Mouse (Mus musculus) A20 (cell line): Measurements from ENCODE around the gene Supt5.

Experiments
- DNase-seq: peaks from one replicate; pipeline ENCODE4 v3.0.0-alpha.2; 2011; ENCODE audit warnings: low read depth, low spot score

The Supt5 gene

DNA sequence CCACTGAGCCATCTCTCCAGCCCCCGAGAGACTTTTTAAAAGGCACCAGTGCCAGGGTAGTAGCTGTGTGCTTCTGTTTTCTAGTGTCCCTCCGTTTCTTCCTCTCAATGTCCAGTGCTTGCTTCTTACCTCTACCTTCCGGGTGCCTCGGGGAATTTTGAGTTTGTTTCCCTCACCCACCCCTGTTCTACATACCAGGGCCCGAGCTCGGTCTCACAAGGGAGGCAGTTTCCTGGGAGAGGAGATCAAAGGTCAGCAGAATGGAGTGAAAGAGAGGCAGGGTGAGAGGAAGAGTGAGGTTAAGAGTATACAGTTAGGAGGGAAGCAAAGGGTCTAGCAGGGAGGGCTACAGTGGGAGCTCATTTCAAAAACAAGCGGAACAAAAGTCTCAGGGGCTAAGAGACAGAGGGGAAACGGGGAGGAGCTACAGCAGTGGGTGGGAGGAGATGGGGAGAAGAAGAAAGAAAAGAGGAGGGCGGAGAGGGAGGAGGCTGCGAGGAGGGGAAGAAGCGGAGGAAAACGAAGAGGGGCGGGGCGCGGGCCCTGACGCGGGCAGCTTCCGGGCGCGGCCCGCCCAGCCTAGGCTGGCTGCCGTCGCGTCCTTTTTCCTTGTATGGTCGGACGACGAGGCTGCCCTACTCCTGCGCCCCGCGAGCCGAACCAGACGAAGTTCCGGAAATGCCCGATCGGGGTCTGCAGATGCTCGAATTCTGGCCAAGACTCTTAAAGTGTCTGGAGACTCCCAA lies 36.8 kb upstream of the Supt5 start:
- peak; percentile 97 for DNase-seq

DNA sequence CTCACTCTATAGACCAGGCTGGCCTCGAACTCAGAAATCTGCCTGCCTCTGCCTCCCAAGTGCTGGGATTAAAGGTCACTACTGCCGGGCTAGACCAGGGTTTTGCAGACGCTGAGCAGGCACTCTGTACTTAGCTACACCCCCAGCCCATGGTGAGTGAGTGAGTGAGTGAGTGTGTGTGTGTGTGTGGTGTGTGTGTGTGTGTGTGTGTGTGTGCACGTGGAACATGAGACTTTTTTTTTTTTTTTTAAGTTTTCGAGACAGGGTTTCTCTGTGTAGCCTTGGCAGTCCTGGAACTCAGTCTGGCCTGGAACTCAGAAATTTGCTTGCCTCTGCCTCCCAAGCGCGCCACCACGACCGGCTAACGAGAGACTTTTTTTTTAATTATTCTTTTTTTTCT lies 36.1 kb upstream of the Supt5 start:
- no peak for DNase-seq

DNA sequence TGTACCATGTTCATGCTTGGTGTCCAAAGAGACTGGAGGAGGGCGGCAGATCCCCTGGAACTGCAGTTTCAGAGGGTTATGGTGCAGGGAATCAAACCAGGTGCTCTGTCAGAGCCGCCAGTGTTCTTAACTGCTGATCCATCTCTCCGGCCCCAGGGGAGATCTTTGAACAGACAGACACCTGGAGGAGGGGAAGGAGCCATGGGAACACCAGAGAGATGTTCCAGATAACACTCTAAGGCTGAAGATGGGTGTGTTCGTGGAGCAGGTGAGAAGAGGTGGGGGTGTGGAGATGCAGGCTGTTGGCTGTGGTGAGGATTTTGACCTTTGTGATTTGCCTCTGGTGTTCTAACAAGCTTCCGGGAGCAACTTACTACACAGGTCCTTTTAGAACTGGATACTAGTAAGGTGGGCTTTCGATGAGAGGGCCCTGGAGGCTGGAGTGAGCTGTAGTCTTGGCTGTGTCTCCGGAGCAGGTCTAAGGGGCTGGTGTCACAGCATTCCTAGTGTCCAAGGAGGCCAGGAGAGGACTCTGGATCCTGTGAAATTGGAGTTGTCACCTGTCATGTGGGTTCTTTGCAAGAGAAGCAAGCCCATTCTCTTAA lies 35.4 kb upstream of the Supt5 start:
- no peak for DNase-seq

DNA sequence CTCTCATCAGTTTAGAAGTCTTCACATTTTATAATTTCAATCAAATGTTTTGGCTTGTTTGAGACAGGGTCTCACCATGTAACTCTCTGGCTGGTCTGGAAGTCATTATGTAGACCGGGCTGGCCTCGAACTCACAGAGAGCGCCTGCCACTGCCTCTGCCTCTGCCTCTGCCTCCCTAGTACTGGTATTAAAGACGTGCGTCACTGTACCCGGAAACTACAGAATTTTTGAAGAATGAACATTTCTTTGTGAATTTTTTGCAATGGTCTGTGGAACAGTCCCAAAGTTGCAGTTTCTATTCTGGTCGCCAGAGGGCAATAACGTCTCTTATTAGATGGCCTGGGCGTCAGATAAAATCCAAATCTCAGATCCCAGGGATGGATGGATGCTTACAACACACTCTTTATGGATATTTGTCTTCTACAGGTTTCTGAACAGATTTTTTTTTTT lies 34.6 kb upstream of the Supt5 start:
- peak; percentile 87 for DNase-seq

DNA sequence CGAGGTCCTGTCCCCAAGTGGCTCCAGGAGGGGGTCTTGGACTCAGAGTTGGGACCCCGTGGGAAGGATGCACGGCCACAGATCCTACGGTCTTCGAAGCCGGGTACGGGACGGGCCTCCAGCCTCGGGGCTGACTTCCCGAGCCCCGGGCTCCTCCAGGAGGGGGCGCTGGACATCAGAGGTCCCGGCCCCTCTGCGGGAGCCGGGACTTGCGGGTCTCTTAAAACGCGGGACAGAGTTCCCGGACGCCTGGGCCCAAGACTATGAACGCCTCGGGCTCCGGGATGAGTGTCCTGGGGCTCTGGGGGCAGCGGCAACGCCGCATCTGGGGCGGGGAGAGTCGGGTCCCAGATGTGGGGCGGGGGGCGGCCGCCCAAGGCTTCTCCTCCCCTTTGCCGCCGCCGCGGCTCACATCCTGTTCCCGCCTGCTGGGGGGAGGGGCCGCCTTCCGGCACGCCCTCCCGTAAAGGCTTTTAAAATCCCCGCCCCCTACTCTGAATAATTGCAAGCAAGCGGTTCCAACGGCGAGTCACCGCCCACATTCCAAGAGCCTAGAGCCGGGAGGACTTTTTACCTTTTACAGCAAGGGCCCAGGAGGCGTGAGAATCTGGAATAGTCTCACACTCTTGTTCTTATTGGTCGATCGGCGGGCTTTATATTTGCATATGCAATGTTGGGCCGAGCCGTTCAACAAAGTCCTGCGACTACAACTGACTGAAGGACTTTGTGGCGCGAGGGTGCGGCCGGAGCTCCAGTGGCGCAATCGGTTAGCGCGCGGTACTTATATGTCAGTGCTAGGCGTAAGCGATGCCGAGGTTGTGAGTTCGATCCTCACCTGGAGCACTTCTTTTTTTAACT lies 33.9 kb upstream of the Supt5 start, which contains the start of gene Plekhg2:
Gene Plekhg2 (minus strand): TSS at position 349 of the 858 bp plus-strand sequence.
- DNase-seq = peak; percentile 99

DNA sequence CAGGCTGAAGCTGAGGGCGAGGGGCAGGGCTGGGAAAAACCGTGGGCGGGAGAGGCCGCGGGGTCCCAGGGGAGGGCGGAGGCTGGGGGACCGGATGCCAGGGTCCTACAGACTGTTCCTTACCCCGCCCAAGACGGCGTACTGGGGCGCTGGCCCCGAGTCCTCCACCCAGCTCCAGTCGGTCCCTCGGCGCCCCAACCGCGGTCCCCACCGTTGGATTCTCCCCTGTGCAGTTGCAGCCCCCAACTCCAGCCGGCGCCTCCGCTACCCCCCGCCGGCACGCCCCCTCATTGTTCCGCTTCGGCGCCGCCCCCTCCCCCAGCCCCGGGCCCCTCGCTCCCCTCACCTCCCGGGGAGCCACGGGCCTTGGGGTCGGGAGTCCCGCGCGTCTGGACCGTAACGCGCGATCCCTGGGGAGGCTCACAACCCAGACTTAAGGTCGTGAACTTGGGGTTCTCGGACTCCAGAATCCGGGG lies 33.0 kb upstream of the Supt5 start:
- peak; percentile 60 for DNase-seq

DNA sequence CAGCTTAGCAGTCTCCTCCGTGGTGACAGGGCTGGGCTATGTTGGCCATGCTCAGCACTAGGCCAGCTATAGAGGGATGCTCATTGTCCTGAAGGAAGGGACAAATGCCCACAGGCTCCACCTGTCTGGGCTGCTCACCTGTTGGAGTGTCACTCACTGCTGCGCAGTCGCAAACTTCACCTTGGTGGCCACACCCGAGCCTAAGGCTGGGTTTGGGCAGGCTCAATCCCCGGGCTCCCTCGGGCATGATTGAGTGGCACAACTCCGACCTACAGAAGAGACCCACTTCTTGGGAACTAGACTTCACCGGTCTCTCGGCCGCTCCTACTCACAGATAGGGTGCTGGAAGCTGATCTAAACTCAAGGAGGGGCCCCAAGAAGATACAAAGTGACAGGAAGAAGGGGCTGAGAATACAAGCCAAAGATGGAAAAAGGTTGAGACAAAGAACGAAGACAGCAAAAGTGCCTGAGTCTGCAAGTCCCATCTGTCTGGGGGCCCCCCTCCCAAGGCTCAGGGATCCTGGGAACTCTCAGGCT lies 32.5 kb upstream of the Supt5 start:
- DNase-seq = no peak

DNA sequence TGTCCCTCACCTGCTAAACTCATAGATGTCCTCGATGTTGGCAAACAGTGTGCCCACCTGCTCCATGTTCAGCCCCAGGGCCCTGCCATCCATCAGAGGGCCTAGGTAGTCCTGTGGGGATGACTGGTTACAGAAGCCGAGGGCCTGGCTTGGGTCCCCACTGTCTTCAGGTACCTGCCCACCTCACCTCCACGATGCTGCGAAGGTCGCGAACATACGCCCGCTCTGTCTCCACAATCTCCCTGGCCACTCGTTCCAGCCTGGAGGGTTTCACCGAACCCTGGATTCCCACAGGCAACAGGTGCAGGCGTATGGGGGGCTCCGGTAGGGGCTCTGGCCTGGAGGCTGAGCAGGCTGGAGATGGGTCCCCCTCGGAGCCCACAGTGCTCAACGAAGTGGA lies 31.5 kb upstream of the Supt5 start:
- DNase-seq = no peak

DNA sequence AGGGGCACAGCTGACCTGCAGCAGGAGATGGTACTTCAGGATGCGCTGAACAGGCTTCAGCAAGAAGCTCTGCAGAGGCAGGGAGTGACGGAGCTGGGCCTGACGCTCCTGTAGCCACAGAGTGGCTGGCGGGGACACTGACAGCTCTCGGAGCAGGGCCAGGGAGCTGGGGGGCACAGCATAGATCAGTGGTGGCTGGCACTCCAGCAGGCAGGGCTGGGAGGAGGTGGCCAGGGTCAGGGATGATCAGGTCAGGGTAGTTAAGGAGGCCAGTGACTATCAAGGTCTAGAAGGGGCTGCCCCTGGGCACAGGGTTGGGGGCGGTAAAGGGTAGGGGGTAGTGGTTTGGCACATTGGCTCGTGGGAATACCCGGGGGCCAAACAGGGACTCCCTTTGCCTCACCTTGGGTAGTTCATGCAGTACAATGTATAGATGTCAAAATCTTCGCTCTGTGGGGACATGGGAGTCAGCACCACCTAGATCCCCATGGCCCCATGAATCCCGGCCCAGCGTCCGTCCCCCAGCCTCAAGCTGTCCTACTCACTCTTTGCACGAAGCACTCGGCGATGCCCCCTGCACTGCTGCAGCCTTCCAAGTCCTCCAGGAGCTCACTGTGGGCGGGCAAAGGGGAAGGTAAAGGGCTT lies 29.9 kb upstream of the Supt5 start:
- no peak for DNase-seq

DNA sequence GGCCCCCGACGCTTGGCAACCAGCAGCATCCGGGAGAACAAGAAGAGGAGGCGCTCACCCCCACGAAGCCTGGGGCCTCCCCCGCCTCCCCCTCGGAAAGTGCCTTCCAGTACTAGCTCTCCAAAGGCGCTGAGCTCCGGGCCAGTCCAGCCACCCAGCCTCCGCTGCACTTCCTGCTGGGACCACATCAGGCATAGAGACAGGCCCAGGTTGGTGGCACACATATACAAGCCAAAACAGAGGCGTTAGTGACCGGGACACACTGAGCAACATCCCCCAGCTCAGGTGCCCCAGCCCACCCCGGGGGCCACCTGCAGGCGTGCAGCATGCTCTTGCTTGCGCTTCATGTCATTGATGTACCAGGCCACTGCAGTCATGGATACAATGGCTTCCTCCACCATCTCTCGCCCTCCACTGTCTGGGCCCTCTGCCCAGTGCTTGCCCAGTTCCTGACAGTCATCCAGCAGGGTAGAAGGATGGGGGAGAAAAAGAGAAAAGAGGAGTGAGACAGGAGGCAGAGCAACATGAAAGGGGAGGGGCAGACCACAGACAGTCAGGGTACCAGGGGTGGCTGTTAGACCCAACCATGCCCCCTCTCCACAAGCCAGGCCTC lies 29.2 kb upstream of the Supt5 start:
- no peak for DNase-seq

DNA sequence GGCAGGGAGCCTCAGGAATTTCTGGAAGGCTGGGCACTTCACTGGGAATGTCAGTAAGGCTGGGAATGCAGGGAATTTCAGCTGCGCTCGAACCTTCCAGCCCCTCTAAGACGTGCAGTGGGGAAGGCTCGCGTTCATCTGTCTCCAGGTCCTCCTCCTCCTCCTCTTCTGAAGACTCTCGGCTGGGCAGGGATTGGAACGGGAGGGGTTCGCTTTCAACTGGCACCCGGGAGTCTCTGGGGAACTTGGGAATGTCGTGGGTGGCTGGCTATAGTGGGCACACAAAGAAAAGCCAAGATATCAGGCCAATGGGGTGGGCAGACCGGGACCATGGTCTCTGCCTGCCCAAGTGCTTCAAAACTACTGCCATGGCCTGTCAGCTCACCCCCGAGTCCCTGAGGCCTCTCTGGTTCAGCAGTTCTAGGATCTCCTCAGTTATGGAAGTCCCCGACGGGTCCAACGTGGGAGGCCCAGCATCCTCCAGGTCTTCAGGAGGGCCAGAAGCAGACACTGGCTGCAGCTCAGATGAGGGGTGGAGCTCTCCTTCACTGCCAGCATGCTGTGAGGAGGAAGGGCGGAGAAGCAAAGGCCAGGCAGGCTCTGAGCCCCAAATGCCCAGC lies 24.0 kb upstream of the Supt5 start:
- DNase-seq = no peak

DNA sequence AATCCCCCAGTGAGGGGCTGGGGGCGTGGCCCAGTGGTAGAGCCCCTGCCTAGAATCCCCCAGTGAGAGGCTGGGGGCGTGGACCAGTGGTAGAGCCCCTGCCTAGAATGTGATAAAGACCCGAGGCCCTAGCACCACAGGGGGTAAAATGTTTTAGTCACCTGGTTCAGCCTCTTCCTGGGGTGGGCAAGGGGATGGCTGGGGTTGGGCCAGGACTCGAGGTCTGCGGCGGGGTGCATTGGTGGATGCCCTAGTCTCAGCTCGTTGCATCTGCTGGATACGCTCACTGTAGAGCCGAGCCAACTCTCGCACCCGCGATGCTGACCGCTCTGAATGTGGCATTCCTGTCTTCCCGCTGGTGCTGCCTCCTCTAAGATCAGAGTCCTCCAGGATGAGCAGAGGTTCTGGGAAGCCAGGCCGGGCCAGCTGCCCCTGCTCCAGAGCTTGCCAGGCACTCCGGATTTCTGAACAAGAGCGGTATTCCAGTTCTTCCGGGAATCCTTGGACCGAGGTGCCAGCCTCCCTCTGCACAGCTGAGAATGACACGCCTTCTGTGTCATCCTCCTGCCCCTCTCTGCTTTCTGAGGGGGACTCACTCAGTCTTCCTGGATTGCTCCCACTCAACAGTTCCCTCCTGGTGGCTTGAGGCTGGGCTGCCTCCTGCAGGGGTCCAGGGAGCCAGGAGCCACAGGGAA lies 23.2 kb upstream of the Supt5 start:
- no peak for DNase-seq

DNA sequence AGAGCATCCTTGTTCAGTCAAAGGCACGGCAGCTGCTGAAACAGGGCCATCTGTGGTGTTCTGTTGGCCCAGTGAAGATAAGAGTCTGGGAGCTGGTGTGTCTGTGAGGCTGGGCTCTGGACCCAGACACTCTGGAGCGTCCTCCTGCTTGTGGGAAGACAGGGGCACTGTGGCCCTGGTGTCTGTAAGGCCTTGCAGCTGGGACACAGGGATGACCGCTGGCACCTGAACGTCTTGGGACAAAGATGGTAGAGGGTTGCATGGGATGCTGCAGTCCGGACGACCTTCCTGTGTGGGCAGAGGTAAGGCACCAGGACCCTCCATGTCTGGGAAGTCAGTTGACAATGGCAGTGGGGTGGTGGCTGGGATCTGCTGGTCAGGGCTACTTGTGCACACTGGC lies 21.7 kb upstream of the Supt5 start:
- DNase-seq = no peak

DNA sequence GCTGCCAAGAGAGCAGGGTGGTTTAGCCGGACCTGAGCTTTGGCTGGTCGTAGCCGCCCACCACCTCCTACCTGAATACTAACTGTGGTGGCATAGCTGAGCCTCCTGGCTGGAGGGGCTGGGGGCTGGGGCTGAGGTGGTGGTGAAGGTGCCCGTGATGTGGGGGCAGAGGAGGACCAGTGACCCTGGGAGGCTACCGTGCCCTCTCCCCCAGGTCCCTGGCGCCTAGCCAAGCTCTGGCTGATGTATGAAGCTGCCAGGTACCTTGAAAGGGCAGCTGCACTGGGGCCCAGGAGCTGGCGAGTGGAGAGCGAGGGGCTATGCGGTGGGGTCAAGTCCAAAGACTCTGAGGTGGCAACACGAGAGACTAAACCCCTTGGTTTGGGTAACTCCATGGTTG lies 21.3 kb upstream of the Supt5 start:
- no peak for DNase-seq

DNA sequence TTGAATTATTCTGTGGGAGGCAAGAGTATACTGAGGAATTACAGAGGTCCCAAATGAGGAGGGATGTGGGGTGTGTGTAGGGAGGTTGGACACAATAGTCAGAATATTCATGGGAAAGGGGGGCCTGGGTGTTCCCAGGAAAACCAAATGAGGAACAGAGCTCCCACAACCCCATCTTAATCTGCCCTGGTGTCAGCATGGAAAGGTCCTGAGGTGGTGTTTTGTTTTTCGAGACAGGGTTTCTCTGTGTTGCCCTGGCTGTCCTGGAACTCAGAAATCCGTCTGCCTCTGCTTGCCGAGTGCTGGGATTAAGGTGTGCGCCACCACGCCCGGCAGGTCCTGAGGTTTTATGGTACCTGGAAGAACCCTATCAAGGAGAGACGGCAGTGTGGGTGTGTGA lies 19.9 kb upstream of the Supt5 start:
- no peak for DNase-seq

DNA sequence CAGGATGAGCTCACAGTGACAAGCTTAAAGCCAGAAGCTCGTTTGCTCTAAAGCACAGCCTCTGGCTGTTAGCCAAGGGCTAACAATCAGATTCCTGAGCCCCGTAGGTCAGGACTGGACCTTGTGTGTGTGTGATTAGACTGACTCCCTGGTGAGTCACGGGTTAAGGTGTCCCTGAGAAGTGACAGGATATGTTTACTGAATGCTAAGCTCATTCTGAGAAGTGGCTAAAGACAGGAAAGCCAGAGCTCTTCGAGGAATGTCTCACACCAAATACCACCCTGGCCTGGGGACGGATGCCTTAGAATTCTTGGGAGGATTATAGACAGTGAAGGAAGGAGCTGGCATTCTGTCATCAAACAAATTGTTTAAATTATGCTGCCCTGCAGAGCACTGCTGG lies 19.4 kb upstream of the Supt5 start:
- no peak for DNase-seq

DNA sequence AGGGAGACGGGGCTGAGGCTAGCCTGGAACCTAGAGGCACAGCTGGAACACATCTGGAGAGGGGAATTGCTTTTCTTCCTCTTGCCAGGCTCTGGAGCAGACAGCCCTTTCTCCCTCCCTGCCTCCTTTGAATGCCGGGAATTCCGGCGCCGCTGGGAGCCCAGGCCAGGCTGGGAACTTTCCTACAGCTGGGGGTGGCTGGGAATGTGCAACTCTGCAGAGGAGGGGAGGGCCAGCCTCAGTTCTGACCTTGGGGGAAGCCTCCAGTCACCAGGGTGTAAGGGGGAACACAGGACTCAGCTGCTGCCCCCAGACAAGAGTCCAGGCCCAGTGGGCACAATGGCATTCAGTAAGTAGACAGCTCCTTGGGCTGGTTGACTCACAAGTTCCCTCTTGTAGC lies 18.4 kb upstream of the Supt5 start:
- no peak for DNase-seq

DNA sequence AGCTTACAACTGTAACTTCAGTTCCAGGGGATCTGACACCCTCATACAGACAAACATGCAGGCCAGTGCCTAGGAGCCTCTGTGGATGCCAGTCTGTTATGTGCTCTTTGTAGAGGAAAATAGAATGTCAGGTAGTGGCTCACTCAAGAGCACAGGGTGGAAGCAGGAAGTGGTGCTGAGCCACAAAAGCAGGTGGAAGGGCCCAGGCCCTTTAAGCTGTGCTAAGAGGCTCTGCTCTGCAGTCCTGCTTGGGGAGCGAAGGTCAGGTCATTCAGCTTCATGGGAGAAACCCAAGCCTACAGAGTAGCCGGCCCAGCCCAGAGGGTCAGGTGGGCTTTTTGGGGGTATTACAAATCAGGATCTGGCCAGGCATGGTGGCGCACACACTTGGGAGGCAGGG lies 16.7 kb upstream of the Supt5 start:
- peak; percentile 29 for DNase-seq

DNA sequence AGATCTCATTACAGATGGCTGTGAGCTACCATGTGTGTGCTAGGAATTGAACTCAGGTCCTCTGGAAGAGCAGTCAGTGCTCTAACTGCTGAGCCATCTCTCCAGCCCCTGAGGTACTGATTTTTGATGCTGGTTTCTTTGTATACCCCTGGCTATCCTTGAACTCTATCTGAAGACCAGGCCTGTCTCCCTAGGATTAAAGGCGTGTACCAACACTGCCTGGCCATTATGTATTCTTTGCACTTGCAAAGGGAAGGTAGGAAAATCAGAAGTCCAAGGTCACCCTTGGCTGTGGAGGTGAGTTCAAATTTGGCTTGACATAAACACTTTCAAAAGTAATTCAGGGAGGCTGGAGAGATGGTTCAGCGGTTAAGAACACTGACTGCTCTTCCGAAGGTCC lies 16.1 kb upstream of the Supt5 start:
- peak; percentile 17 for DNase-seq

DNA sequence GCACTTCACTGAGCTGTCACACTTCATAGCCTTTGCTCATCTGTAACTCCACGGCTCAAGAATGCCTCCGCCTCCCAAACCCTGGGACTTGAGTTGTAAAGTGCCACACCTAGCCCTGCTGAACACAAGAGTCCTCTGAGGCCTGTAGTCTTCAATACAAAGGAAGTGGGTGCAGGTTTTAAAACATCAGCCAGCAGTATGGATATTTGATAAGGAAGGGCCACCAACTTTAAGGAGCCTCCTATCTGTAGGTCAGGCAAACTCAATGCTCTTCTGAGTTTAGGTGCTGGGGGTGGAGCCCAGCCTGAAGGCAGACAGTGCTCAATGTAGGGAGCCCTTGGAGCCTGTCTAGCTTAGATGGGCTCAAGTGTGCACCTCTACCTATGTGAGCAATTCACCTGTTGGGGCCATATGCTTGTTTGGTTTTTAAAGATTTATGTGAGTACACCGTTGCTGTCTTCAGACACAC lies 15.6 kb upstream of the Supt5 start:
- peak; percentile 22 for DNase-seq
